Mouse (Mus musculus) right cerebral cortex, adult 18-20 months (tissue): ENCODE measurements around the gene Olfr1141.

Experiments
- DNase-seq: peaks from one replicate; pipeline ENCODE4 v3.0.0; 2022; ENCODE audit warnings: mixed read lengths

The Olfr1141 gene

DNA sequence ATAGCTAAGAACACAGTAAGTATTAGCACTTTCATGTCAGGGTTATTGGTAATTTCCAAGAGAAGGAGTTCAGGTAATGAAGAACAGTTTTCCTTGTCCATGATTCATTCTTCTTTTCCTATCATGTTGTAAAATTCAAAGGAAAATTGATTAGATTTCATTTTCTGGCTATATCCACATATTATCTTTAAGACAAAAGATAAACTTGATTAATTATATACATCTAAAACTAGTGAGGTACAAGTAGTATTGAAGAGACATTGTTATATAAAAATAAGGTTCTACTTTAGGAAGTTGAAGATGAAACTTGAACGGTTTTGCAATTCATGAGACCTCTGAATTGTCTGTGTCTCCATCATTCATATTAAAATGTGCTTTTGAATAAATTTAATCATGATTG lies at the start of gene Olfr1141:
Olfr1141 (minus strand) TSS at position 101 of the 400 bp plus-strand sequence.
- DNase-seq: no peak

DNA sequence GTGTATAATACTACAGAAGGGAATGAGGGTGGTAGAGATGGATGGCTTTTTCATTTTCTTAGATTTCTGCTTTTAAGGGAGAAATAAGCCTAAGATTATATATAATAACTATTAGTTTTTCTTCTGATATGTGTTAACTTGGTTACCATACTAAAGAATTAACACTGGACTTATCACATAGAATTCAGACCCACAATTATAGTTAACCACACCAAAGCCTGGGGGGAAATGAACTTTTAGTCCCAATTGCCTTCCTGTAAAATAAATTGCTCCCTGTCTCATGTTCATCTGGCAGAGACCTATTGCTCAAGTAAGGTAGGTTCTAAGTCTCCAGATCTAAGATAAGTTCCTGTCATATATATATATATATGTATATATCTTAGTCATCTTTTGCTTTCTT lies 46.5 kb upstream of the Olfr1141 start, which contains the start of gene Olfr1143:
Olfr1143 (plus strand) TSS at position 301 of the 400 bp plus-strand sequence.
- DNase-seq: no peak

DNA sequence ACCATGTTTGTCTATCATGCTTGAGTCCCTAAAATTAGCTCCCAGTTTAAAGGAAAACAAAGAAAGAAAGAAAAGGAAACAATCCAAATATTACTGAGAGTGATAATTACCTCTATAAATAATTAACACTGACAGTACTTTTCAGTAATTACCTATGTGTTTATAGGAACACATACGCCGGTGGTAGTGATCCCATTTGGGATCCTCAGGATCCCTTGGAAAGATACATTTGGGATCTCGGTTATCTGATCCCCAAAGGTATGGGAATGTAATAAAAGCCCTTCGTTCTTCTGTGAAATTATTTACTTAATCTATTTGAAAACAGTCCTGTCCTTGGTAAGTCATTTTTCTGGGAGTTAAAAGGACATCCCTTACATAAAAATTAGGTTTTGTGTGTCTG lies 25.4 kb upstream of the Olfr1141 start, which contains the start of gene Olfr152:
Olfr152 (plus strand) TSS at position 301 of the 400 bp plus-strand sequence.
- DNase-seq: no peak

DNA sequence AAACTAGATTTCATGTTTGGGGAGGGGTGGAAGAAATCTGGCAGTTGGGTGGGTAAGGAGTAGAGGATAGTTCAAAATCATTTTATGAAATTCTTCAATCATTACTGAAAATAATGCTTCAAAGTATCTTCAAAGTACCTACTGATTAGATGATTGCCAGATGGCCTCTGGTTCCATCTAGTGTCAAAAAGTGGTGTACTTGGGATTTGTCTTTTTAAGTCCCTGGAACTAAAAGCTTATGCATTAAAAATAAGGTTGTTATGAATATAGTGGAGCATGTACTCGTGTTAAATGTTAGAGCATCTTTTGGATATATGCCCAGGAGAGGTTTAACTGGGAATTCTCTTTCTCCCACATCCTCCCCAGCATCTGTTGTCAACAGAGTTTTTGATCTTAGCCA lies 22.4 kb upstream of the Olfr1141 start:
- peak; percentile 1 for DNase-seq

DNA sequence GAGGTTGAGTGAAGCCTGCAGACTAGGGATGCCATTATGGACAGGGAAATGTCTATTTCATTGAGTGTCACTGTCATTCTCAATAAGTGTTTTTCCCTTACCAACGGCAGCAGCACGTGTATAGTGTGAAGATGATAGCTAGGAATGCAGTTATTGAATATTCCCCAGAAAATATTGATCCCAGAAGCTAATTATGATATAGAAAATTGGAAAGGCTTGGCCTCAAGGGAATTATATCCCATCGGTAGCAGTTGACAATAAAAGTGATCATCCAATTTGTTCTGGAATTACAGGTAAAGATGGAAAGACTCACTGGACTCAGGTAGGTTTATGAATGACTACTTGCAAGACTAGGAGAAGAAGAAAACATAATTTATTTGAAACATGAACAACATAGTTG lies 10.3 kb downstream of the Olfr1141 start, which contains the start of gene Olfr1140:
Olfr1140 (plus strand) TSS at position 301 of the 400 bp plus-strand sequence.
- DNase-seq: no peak

DNA sequence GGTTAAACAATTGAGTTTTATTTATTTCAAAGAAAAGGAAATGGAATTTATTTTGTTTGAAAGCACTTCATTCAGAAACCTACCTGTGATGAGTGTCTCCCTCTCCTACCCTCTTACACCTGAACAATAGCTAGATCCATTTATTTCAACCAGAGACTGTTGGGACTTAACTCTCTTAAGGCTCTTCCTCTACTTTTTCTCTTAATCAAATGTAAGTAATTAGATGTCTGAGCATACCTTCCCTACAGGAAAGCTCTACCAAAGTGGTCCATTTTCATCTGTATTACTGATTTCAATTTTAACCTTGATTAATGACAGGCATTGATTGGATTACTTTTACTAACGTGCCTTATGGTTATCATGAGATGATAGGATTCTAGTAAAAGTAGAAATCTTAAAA lies 13.9 kb downstream of the Olfr1141 start, which contains the start of gene Olfr1138:
Olfr1138 (minus strand) TSS at position 101 of the 400 bp plus-strand sequence.
- DNase-seq: no peak

DNA sequence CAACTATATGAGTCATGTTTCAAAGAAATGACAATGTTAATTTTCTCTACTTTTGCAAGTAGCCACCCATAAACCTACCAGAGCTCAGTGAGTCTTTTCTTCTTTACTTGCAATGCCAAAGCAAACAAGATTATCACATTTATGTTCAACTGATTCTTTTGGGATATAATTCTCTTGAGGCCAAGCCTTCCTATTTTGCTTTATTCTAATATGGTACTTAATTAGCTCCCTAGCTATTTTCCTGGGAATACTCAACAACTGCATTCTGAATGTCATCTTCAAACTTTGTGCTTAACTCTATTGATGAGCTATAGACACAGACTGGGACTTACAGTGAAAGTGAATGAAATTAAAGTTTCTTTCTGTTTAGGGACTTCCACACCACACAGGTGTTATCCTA lies 40.7 kb downstream of the Olfr1141 start, which contains the start of gene Olfr1137:
Olfr1137 (minus strand) TSS at position 101 of the 400 bp plus-strand sequence.
- no peak for DNase-seq
